Mouse (Mus musculus) liver, adult 2 months (tissue): Measurements from ENCODE around the gene Dock2.

Experiments used
- CTCF ChIP-seq: fragments of 200-500 bp; IDR thresholded peaks from 2 replicates; pipeline ENCODE4 v1.5.1; 2011; ENCODE audit warnings: low read depth, low read length, control low read depth
- POLR2A ChIP-seq: fragments of 200-500 bp; IDR thresholded peaks from 2 replicates; pipeline ENCODE4 v1.6.1; 2011; ENCODE audit warnings: low read length, control low read depth; ENCODE audit not compliant: insufficient read depth; ENCODE audit errors: extremely low read depth

- no peak for TF ChIP-seq CTCF
- no peak for TF ChIP-seq POLR2A
Measured at GRCm38 (mm10) chr11:34527238-34527637, 256.5 kb downstream of the Dock2 start.
